Mouse (Mus musculus) embryonic facial prominence, embryonic 15.5 days (tissue): Measurements from ENCODE around the gene Mgrn1. TPM values are rescaled to one million over a fixed set of nuclear protein-coding genes. Genes with fewer than 3 reads are reported as not detected.

ENCODE experiments used
- polyA plus RNA-seq: library from polyadenylated mRNA; unstranded; fragments of >200 nt; fragmentation: Nextera tagmentation; extraction: Ambion mirVana; gene quantifications from 2 replicates; pipeline ENCODE4 v1.2.1, GENCODE M21; 2015

The Mgrn1 gene
- polyA plus RNA-seq, 1 experiment from 2014 or later: 87.0 TPM

Other genes with a start within 250 kb of the Mgrn1 start
- 33.7 and 36.8 TPM in 2 replicates for gene Vasn, start 246.3 kb upstream of the Mgrn1 start, polyA plus RNA-seq
- 61.2 and 62.6 TPM in 2 replicates for gene Dnaja3, start 246.3 kb upstream of the Mgrn1 start, polyA plus RNA-seq
- gene Coro7, start 206.5 kb upstream of the Mgrn1 start, polyA plus RNA-seq: 17.2 and 21.4 TPM in 2 replicates
- gene Nmral1, start 166.9 kb upstream of the Mgrn1 start, polyA plus RNA-seq: 51.3 and 52.5 TPM in 2 replicates
- 100 and 101 TPM in 2 replicates for gene Hmox2, start 159.9 kb upstream of the Mgrn1 start, polyA plus RNA-seq
- gene Cdip1, start 96.0 kb upstream of the Mgrn1 start, polyA plus RNA-seq: 90.6 and 96.6 TPM in 2 replicates
- 0.32 and 0.63 TPM in 2 replicates for gene 4930562C15Rik, start 50.8 kb upstream of the Mgrn1 start, polyA plus RNA-seq
- gene Ubald1, start 5.9 kb upstream of the Mgrn1 start, polyA plus RNA-seq: 43.8 and 51.3 TPM in 2 replicates
- gene Nudt16l1, start 52.5 kb downstream of the Mgrn1 start, polyA plus RNA-seq: 156 and 161 TPM in 2 replicates
- gene Anks3, start 78.0 kb downstream of the Mgrn1 start, polyA plus RNA-seq: 64.7 and 72.8 TPM in 2 replicates
- not detected in 2 replicates for gene Sept12, start 111.6 kb downstream of the Mgrn1 start, polyA plus RNA-seq
- gene Smim22, start 121.0 kb downstream of the Mgrn1 start, polyA plus RNA-seq: 14.2 and 17.9 TPM in 2 replicates
- 63.5 and 69.8 TPM in 2 replicates for gene Rogdi, start 127.3 kb downstream of the Mgrn1 start, polyA plus RNA-seq
- 130 and 136 TPM in 2 replicates for gene Glyr1, start 163.6 kb downstream of the Mgrn1 start, polyA plus RNA-seq
- gene Ubn1, start 163.8 kb downstream of the Mgrn1 start, polyA plus RNA-seq: 20.4 and 23.6 TPM in 2 replicates
- gene Ppl, start 246.2 kb downstream of the Mgrn1 start, polyA plus RNA-seq: 45.8 and 52.3 TPM in 2 replicates